Mouse (Mus musculus): ENCODE measurements around the gene Trim21.

GRCm38 (mm10) chr7:102534449-102534848, 30.8 kb downstream of the Trim21 start, which contains the start of gene Olfr547:
- TF ChIP-seq CTCF (IDR thresholded peaks at IDR 0.05; ENCODE audit: control insufficient read depth, insufficient read depth, insufficient replicate concordance, low read depth, low read length) (no peak), POLR2A (IDR thresholded peaks at IDR 0.05; ENCODE audit: control insufficient read depth, low read depth, low read length) (no peak)
